Mouse (Mus musculus) cerebellum, adult 2 months (tissue): ENCODE data around the gene Notch2. TPM values are rescaled to one million over a fixed set of nuclear protein-coding genes. Genes with fewer than 3 reads are reported as not detected.

ENCODE experiments used
- DNase-seq, 2 experiments: peaks; one replicate each; pipeline ENCODE4 v3.0.0; 2021
- H3K27ac ChIP-seq: fragments of 200-500 bp; 2 replicates; pipeline ENCODE4 v1.5.1; 2012; ENCODE audit warnings: low read length, control low read depth, inconsistent platforms; ENCODE audit not compliant: insufficient read depth
- H3K27me3 ChIP-seq: fragments of 200-500 bp; 2 replicates; pipeline ENCODE4 v1.6.1; 2012; ENCODE audit warnings: inconsistent platforms, mild to moderate bottlenecking, low read length, moderate library complexity; ENCODE audit not compliant: control insufficient read depth, insufficient read depth
- H3K4me1 ChIP-seq: fragments of 200-500 bp; 2 replicates; pipeline ENCODE4 v1.6.1; 2011; ENCODE audit warnings: low read length; ENCODE audit not compliant: control insufficient read depth, insufficient read depth
- H3K4me3 ChIP-seq: fragments of 200-500 bp; replicated peaks from 2 replicates; pipeline ENCODE3; 2011; ENCODE audit warnings: mild to moderate bottlenecking, low read depth, low read length, control low read depth; ENCODE audit not compliant: insufficient read depth
- CTCF ChIP-seq: fragments of 200-500 bp; IDR thresholded peaks from 2 replicates; pipeline ENCODE4 v1.5.1; 2011; ENCODE audit warnings: low read depth, mild to moderate bottlenecking, control low read depth, low read length, moderate library complexity, borderline replicate concordance; ENCODE audit not compliant: insufficient read depth
- POLR2A ChIP-seq: fragments of 200-500 bp; IDR thresholded peaks from 2 replicates; pipeline ENCODE4 v1.6.1; 2011; ENCODE audit warnings: low read length, control low read depth, borderline replicate concordance; ENCODE audit not compliant: insufficient read depth
- WGBS: fragments of 180-500 bp; shearing (Covaris S2); methylation state at CpG from one replicate; pipeline ENCODE4 v1.1.7; 2018; 5-methylcytosine and 5-hydroxymethylcytosine counted together
- polyA plus RNA-seq: library from polyadenylated mRNA; depleted of rRNA; stranded (reverse); fragments of >200 nt; gene quantifications from 2 replicates; pipeline ENCODE4 v1.2.3, GENCODE M21; 2012

Notch2 gene
- polyA plus RNA-seq, 1 experiment = 5.1 TPM

GRCm38 (mm10) chr3:98003558-98003957 lies 9.8 kb upstream of the Notch2 start:
- no peaks in the 10 kb centered on the region for H3K4me1 ChIP-seq
- DNase-seq = no peak
- no peaks in the 10 kb centered on the region for H3K27me3 ChIP-seq
- 88% methylated on average over 4 of the region's 4 CpGs for WGBS
- H3K4me3 ChIP-seq = no peak overlapping the region
- no peak overlapping the region for H3K27ac ChIP-seq
- TF ChIP-seq CTCF (no peak), POLR2A (no peak)

- WGBS = 78% methylated on average over 3 of the region's 3 CpGs
- no peak for DNase-seq
- no peaks in the 10 kb centered on the region for H3K27me3 ChIP-seq
- no peak overlapping the region for H3K4me3 ChIP-seq
- H3K4me1 ChIP-seq = no peaks in the 10 kb centered on the region
- H3K27ac ChIP-seq = no peak overlapping the region
- no peak for TF ChIP-seq POLR2A
Measured at GRCm38 (mm10) chr3:98004231-98004630, 9.1 kb upstream of the Notch2 start.

- no peak overlapping the region for H3K4me3 ChIP-seq
- H3K4me1 ChIP-seq = no peaks in the 10 kb centered on the region
- 87% methylated on average over 5 of the region's 5 CpGs for WGBS
- no peaks in the 10 kb centered on the region for H3K27me3 ChIP-seq
- DNase-seq = no peak
- no peak for TF ChIP-seq CTCF
- no peak for TF ChIP-seq POLR2A
- H3K27ac ChIP-seq = no peak overlapping the region
Measured at GRCm38 (mm10) chr3:98005306-98005705, 8.0 kb upstream of the Notch2 start.

- Histone ChIP-seq H3K4me3 (no peak overlapping the region), H3K4me1 (no peaks in the 10 kb centered on the region), H3K27ac (no peak overlapping the region), H3K27me3 (no peaks in the 10 kb centered on the region)
- DNase-seq = no peak
- WGBS = 86% methylated on average over 8 of the region's 8 CpGs
- TF ChIP-seq CTCF (no peak), POLR2A (no peak)
Measured at GRCm38 (mm10) chr3:98006046-98006691, 7.2 kb upstream of the Notch2 start.

- 85% methylated on average over 5 of the region's 5 CpGs for WGBS
- no peaks in the 10 kb centered on the region for H3K4me1 ChIP-seq
- DNase-seq = no peak
- no peaks in the 10 kb centered on the region for H3K27me3 ChIP-seq
- H3K4me3 ChIP-seq = no peak overlapping the region
- TF ChIP-seq CTCF = no peak
- TF ChIP-seq POLR2A = no peak
- no peak overlapping the region for H3K27ac ChIP-seq
Measured at GRCm38 (mm10) chr3:98006973-98007372, 6.4 kb upstream of the Notch2 start.

- Histone ChIP-seq H3K4me3 (no peak overlapping the region), H3K27me3 (no peaks in the 10 kb centered on the region), H3K4me1 (no peaks in the 10 kb centered on the region), H3K27ac (no peak overlapping the region)
- DNase-seq = no peak
- TF ChIP-seq POLR2A (no peak), CTCF (no peak)
- 94% methylated on average over 6 of the region's 6 CpGs for WGBS
Measured at GRCm38 (mm10) chr3:98008143-98008542, 5.2 kb upstream of the Notch2 start.

GRCm38 (mm10) chr3:98009190-98009840 lies 4.0 kb upstream of the Notch2 start:
- Histone ChIP-seq H3K27ac (no peak overlapping the region), H3K4me3 (no peak overlapping the region), H3K4me1 (no peaks in the 10 kb centered on the region), H3K27me3 (no peaks in the 10 kb centered on the region)
- WGBS = 75% methylated on average over 7 of the region's 7 CpGs
- DNase-seq = no peak
- TF ChIP-seq CTCF = no peak
- no peak for TF ChIP-seq POLR2A

- H3K4me1 ChIP-seq = peaks cover 7% of the 10 kb centered on the region
- WGBS = under 1% methylated on average over 17 of the region's 18 CpGs
Measured at GRCm38 (mm10) chr3:98013086-98013400, 284 bp upstream of the Notch2 start.

More at GRCm38 (mm10) chr3:98013086-98013400, 284 bp upstream of the Notch2 start:
- peak overlapping the region; percentile 95 for H3K4me3 ChIP-seq
- no peak overlapping the region for H3K27ac ChIP-seq
- H3K27me3 ChIP-seq = no peaks in the 10 kb centered on the region
- no peak for TF ChIP-seq POLR2A
- no peak for TF ChIP-seq CTCF
- DNase-seq = no peak
